Mouse (Mus musculus): ENCODE data around the gene Pold2. TPM values are rescaled to one million over a fixed set of nuclear protein-coding genes. Genes with fewer than 3 reads are reported as not detected.

Pold2 gene
- total and polyA plus RNA-seq, 3 experiments: 30.1 to 295 (median 47.5) TPM

DNA sequence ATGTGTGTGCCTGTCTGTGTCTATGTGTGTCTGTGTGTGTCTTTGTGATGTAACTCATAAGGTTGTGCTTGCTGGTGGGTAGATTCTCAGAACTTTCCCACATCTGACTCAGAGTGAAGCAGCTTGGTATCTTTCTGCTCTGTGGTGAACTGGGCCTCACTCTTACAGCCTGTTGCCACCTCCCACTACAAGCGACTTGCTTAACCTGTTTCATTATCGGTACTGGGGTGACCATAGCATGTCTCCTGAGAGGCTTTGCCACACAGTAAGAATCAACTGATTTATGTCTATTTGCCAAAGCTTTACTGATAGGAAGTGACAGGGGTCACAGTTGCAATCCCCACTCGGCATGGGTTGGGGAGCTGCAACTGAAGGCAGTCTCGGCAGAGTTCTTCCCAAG is 30.6 kb upstream of the Pold2 start:
- Histone ChIP-seq H3K9me3 (replicated peaks) (no peaks in the 10 kb centered on the region), H3K27me3 (ENCODE audit: insufficient read depth, low read length) (peaks cover 29% of the 10 kb centered on the region; the same call in 1 of the 2 replicates), H3K4me3 (ENCODE audit: low read depth, low read length) (no peak overlapping the region), H3K4me1 (ENCODE audit: insufficient read depth, low read depth, low read length) (no peaks in the 10 kb centered on the region), H3K36me3 (replicated peaks) (no peaks in the 10 kb centered on the region)
- no peak for DNase-seq (ENCODE audit: low spot score)
- TF ChIP-seq CTCF (IDR thresholded peaks at IDR 0.05; ENCODE audit: low read depth, low read length) (no peak), POLR2AphosphoS5 (IDR thresholded peaks at IDR 0.05; ENCODE audit: insufficient replicate concordance, low read depth, low read length) (no peak), GATA2 (IDR thresholded peaks at IDR 0.05; ENCODE audit: borderline replicate concordance, low read depth, low read length) (no peak), TAL1 (conservative IDR thresholded peaks at IDR 0.05; ENCODE audit: low read depth, low read length) (no peak), GATA1 (IDR thresholded peaks at IDR 0.05; ENCODE audit: borderline replicate concordance, low read length) (no peak)
- ATAC-seq (ENCODE audit: extremely low read depth, insufficient number of reproducible peaks, low FRiP score, poor library complexity, severe bottlenecking): no peak

DNA sequence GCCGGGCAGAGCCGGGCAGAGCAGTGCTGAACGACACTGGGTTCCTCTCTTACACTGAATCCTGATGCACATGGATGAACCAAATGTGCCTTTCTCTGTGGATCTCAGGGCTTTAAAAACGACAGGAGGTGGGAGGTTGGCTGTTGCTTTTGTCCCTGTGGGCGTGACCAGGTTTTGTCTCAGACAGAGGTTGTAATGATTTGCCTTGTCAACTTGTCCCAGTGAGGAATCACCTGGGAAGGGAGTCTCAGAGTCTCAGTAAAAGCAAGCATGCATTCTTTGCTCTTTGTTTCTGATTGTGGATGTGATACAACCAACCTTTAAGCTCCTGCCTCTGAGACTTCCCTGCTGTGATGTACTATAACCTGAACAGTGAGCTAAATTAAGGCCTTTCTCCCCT is 29.0 kb upstream of the Pold2 start:
- Histone ChIP-seq H3K36me3 (replicated peaks) (no peaks in the 10 kb centered on the region), H3K4me1 (ENCODE audit: insufficient read depth, low read depth, low read length) (no peaks in the 10 kb centered on the region), H3K9me3 (replicated peaks) (no peaks in the 10 kb centered on the region), H3K27me3 (ENCODE audit: insufficient read depth, low read length) (peaks cover 29% of the 10 kb centered on the region), H3K4me3 (ENCODE audit: low read depth, low read length) (no peak overlapping the region)
- TF ChIP-seq GATA1 (IDR thresholded peaks at IDR 0.05; ENCODE audit: borderline replicate concordance, low read length) (no peak), TAL1 (conservative IDR thresholded peaks at IDR 0.05; ENCODE audit: low read depth, low read length) (no peak), CTCF (IDR thresholded peaks at IDR 0.05; ENCODE audit: low read depth, low read length) (no peak), GATA2 (IDR thresholded peaks at IDR 0.05; ENCODE audit: borderline replicate concordance, low read depth, low read length) (no peak), POLR2AphosphoS5 (IDR thresholded peaks at IDR 0.05; ENCODE audit: insufficient replicate concordance, low read depth, low read length) (no peak)
- ATAC-seq (ENCODE audit: extremely low read depth, insufficient number of reproducible peaks, low FRiP score, poor library complexity, severe bottlenecking): no peak
- no peak for DNase-seq (ENCODE audit: low spot score)

DNA sequence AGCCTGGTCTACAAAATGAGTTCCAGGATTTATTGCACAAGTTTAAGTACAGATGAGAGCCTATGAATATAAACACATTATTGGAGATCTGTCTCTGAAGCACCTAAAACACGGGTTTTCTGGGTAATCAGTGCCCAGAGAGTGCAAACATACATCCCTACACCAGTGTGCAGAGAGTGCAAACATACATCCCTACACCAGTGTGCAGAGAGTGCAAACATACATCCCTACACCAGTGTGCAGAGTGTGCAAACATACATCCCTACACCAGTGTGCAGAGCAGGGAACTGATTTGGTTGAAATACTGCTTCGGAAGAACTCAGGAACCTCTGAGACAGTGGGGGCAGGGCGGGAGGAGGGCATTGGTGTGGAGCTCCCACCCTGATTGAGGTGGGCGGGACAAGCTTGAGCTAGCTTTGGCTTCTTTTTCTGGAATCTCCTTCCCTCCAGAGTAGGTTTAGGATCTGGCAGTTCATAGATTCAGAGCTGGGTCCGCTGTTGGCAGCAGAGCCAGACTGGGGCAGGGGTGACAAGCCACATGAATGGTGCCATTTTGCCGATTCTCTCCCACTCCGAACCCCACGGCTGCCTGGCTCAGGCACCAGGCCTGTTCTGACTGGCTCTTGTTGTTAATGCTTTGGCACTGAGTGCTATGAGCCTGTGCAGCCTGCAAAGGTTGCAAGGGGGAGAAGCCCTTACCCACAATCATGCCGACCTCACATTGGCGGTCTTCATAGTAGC is 27.9 kb upstream of the Pold2 start:
- peaks cover 41% of the 10 kb centered on the region for H3K27me3 ChIP-seq (ENCODE audit: insufficient read depth, low read length)
- H3K36me3 ChIP-seq (replicated peaks): no peaks in the 10 kb centered on the region
- DNase-seq (ENCODE audit: low spot score) (no peak), ATAC-seq (ENCODE audit: extremely low read depth, insufficient number of reproducible peaks, low FRiP score, poor library complexity, severe bottlenecking) (peak; percentile 87)
- H3K4me1 ChIP-seq (ENCODE audit: insufficient read depth, low read depth, low read length): no peaks in the 10 kb centered on the region
- H3K4me3 ChIP-seq (ENCODE audit: low read depth, low read length): no peak overlapping the region
- TF ChIP-seq CTCF (IDR thresholded peaks at IDR 0.05; ENCODE audit: low read depth, low read length): no peak
- TF ChIP-seq TAL1 (conservative IDR thresholded peaks at IDR 0.05; ENCODE audit: low read depth, low read length): no peak
- TF ChIP-seq POLR2AphosphoS5 (IDR thresholded peaks at IDR 0.05; ENCODE audit: insufficient replicate concordance, low read depth, low read length): no peak
- TF ChIP-seq GATA2 (IDR thresholded peaks at IDR 0.05; ENCODE audit: borderline replicate concordance, low read depth, low read length): no peak
- no peak for TF ChIP-seq GATA1 (IDR thresholded peaks at IDR 0.05; ENCODE audit: borderline replicate concordance, low read length)
- no peaks in the 10 kb centered on the region for H3K9me3 ChIP-seq (replicated peaks)

DNA sequence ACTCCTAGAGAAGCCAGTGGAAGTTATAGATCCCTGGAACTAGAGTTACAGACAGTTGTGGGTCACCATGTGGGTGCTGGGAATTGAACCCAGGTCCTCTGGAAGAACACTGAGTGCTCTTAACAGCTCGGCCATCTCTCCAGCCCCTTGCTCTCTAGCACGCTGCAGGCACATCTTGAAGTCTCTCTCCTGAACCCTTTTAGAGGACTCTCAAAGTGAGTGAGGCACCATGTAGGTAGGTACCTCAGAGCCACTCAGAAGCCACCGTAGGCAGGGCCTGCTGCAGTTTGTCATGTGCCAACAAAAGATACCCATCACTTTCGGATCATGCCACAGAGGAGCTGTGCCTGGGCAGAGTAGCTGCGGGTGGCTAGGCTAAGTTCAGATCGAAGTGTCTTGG is 26.8 kb upstream of the Pold2 start:
- H3K9me3 ChIP-seq (replicated peaks): no peaks in the 10 kb centered on the region
- no peaks in the 10 kb centered on the region for H3K36me3 ChIP-seq (replicated peaks)
- DNase-seq (ENCODE audit: low spot score) (no peak), ATAC-seq (ENCODE audit: extremely low read depth, insufficient number of reproducible peaks, low FRiP score, poor library complexity, severe bottlenecking) (no peak)
- H3K4me1 ChIP-seq (ENCODE audit: insufficient read depth, low read depth, low read length): no peaks in the 10 kb centered on the region
- peaks cover 38% of the 10 kb centered on the region for H3K27me3 ChIP-seq (ENCODE audit: insufficient read depth, low read length)
- H3K4me3 ChIP-seq (ENCODE audit: low read depth, low read length): no peak overlapping the region
- TF ChIP-seq GATA1 (IDR thresholded peaks at IDR 0.05; ENCODE audit: borderline replicate concordance, low read length) (no peak), TAL1 (conservative IDR thresholded peaks at IDR 0.05; ENCODE audit: low read depth, low read length) (no peak), GATA2 (IDR thresholded peaks at IDR 0.05; ENCODE audit: borderline replicate concordance, low read depth, low read length) (no peak), CTCF (IDR thresholded peaks at IDR 0.05; ENCODE audit: low read depth, low read length) (no peak), POLR2AphosphoS5 (IDR thresholded peaks at IDR 0.05; ENCODE audit: insufficient replicate concordance, low read depth, low read length) (no peak)

DNA sequence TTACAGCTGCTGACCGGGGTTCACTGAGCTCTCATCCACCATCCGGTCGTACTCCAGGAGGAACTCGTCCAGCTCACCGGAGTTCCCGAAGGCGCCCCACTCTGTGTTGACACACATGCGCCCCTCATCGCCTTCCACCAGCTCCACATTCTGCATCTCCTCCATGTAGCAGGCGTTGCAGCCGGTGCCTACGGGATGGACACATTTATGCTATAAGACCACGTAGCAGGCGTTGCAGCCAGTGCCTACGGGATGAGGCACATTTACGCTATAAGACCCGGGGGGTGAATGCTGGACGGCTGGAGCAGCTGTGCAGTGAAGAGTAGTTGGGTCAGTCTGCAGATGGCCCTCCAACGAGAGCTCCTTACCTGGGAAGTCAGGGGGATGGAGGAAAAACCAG is 26.3 kb upstream of the Pold2 start:
- H3K9me3 ChIP-seq (replicated peaks): no peaks in the 10 kb centered on the region
- ATAC-seq (ENCODE audit: extremely low read depth, insufficient number of reproducible peaks, low FRiP score, poor library complexity, severe bottlenecking): no peak
- H3K27me3 ChIP-seq (ENCODE audit: insufficient read depth, low read length): peaks cover 38% of the 10 kb centered on the region
- H3K36me3 ChIP-seq (replicated peaks): no peaks in the 10 kb centered on the region
- no peak for DNase-seq (ENCODE audit: low spot score)
- H3K4me3 ChIP-seq (ENCODE audit: low read depth, low read length): no peak overlapping the region
- no peaks in the 10 kb centered on the region for H3K4me1 ChIP-seq (ENCODE audit: insufficient read depth, low read depth, low read length)
- TF ChIP-seq GATA1 (IDR thresholded peaks at IDR 0.05; ENCODE audit: borderline replicate concordance, low read length) (no peak), GATA2 (IDR thresholded peaks at IDR 0.05; ENCODE audit: borderline replicate concordance, low read depth, low read length) (no peak), CTCF (IDR thresholded peaks at IDR 0.05; ENCODE audit: low read depth, low read length) (no peak), TAL1 (conservative IDR thresholded peaks at IDR 0.05; ENCODE audit: low read depth, low read length) (no peak), POLR2AphosphoS5 (IDR thresholded peaks at IDR 0.05; ENCODE audit: insufficient replicate concordance, low read depth, low read length) (no peak)

DNA sequence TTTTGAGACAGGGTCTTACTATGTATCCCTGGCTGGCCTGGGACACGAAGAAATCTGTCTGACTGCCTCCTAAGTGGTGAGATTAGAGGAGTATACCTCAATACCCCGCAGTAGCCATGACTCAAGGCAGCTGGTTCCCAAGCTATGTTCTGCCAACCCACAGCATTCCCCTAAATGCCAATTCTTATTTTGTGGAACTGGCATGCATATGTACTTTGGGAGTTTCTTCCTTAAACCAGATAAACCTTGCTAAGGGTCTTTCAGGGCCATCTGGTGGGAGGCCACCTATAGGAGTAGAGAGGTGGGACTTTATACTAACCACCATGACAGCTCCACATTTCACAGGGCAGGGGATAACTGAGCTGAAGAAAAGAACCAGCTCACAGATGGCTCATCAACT is 25.8 kb upstream of the Pold2 start:
- ATAC-seq (ENCODE audit: extremely low read depth, insufficient number of reproducible peaks, low FRiP score, poor library complexity, severe bottlenecking): no peak
- no peaks in the 10 kb centered on the region for H3K36me3 ChIP-seq (replicated peaks)
- H3K9me3 ChIP-seq (replicated peaks): no peaks in the 10 kb centered on the region
- no peak for DNase-seq (ENCODE audit: low spot score)
- H3K4me1 ChIP-seq (ENCODE audit: insufficient read depth, low read depth, low read length): no peaks in the 10 kb centered on the region
- no peak overlapping the region for H3K4me3 ChIP-seq (ENCODE audit: low read depth, low read length)
- no peak for TF ChIP-seq POLR2AphosphoS5 (IDR thresholded peaks at IDR 0.05; ENCODE audit: insufficient replicate concordance, low read depth, low read length)
- no peak for TF ChIP-seq GATA2 (IDR thresholded peaks at IDR 0.05; ENCODE audit: borderline replicate concordance, low read depth, low read length)
- no peak for TF ChIP-seq TAL1 (conservative IDR thresholded peaks at IDR 0.05; ENCODE audit: low read depth, low read length)
- no peak for TF ChIP-seq CTCF (IDR thresholded peaks at IDR 0.05; ENCODE audit: low read depth, low read length)
- no peak for TF ChIP-seq GATA1 (IDR thresholded peaks at IDR 0.05; ENCODE audit: borderline replicate concordance, low read length)
- peaks cover 40% of the 10 kb centered on the region for H3K27me3 ChIP-seq (ENCODE audit: insufficient read depth, low read length)

Data from G1E (cell line).